Mouse (Mus musculus): Measurements from ENCODE around the gene Efna3.

Efna3 gene

GRCm38 (mm10) chr3:89322514-89323165, at the start of gene Efna3:
Gene Efna3 (minus strand): TSS chr3:89322965.
- peak; percentile 85 for DNase-seq (ENCODE audit: inconsistent ontology term)

- DNase-seq (ENCODE audit: inconsistent ontology term) = no peak
Observed at GRCm38 (mm10) chr3:89367338-89367737, 44.6 kb upstream of the Efna3 start.

GRCm38 (mm10) chr3:89365486-89366414, 43.0 kb upstream of the Efna3 start:
- no peak for DNase-seq (ENCODE audit: inconsistent ontology term)

- no peak for DNase-seq (ENCODE audit: inconsistent ontology term)
Observed at GRCm38 (mm10) chr3:89365153-89365485, 42.4 kb upstream of the Efna3 start, which contains the start of gene Dcst1. Gene Dcst1 (minus strand): TSS chr3:89365253.

- DNase-seq (ENCODE audit: inconsistent ontology term) = no peak
Observed at GRCm38 (mm10) chr3:89364631-89365030, 41.9 kb upstream of the Efna3 start.

- no peak for DNase-seq (ENCODE audit: inconsistent ontology term)
Observed at GRCm38 (mm10) chr3:89361675-89362074, 38.9 kb upstream of the Efna3 start, which contains the start of gene Dcst2. Gene Dcst2 (plus strand): TSS chr3:89361975.

- no peak for DNase-seq (ENCODE audit: inconsistent ontology term)
Observed at GRCm38 (mm10) chr3:89360237-89360636, 37.5 kb upstream of the Efna3 start.

- DNase-seq (ENCODE audit: inconsistent ontology term) = peak; percentile 84
Observed at GRCm38 (mm10) chr3:89359630-89360029, 36.9 kb upstream of the Efna3 start.

GRCm38 (mm10) chr3:89356029-89356428, 33.3 kb upstream of the Efna3 start:
- DNase-seq (ENCODE audit: inconsistent ontology term) = no peak

- DNase-seq (ENCODE audit: inconsistent ontology term) = no peak
Observed at GRCm38 (mm10) chr3:89355512-89355902, 32.7 kb upstream of the Efna3 start.

GRCm38 (mm10) chr3:89354816-89355511, 32.2 kb upstream of the Efna3 start:
- peak; percentile 80 for DNase-seq (ENCODE audit: inconsistent ontology term)

- DNase-seq (ENCODE audit: inconsistent ontology term) = no peak
Observed at GRCm38 (mm10) chr3:89351271-89351670, 28.5 kb upstream of the Efna3 start.

GRCm38 (mm10) chr3:89349869-89350501, 27.2 kb upstream of the Efna3 start, which contains the start of gene Adam15:
Gene Adam15 (minus strand): TSS chr3:89349996.
- peak; percentile 95 for DNase-seq (ENCODE audit: inconsistent ontology term)

- peak; percentile 62 for DNase-seq (ENCODE audit: inconsistent ontology term)
Observed at GRCm38 (mm10) chr3:89348911-89349868, 26.4 kb upstream of the Efna3 start.

- DNase-seq (ENCODE audit: inconsistent ontology term) = no peak
Observed at GRCm38 (mm10) chr3:89347916-89348315, 25.2 kb upstream of the Efna3 start.

GRCm38 (mm10) chr3:89346815-89347540, 24.2 kb upstream of the Efna3 start:
- no peak for DNase-seq (ENCODE audit: inconsistent ontology term)

- DNase-seq (ENCODE audit: inconsistent ontology term) = no peak
Observed at GRCm38 (mm10) chr3:89343279-89343678, 20.5 kb upstream of the Efna3 start.

- DNase-seq (ENCODE audit: inconsistent ontology term) = no peak
Observed at GRCm38 (mm10) chr3:89341794-89342193, 19.0 kb upstream of the Efna3 start.

GRCm38 (mm10) chr3:89340465-89340864, 17.7 kb upstream of the Efna3 start:
- DNase-seq (ENCODE audit: inconsistent ontology term) = peak; percentile 72

- peak; percentile 73 for DNase-seq (ENCODE audit: inconsistent ontology term)
Observed at GRCm38 (mm10) chr3:89339416-89339815, 16.7 kb upstream of the Efna3 start.
